Mouse (Mus musculus): Measurements from ENCODE around the gene Prkcb.

Prkcb gene

GRCm38 (mm10) chr7:122376845-122377244, 88.3 kb downstream of the Prkcb start:
- no peak for DNase-seq

- DNase-seq: no peak
Observed at GRCm38 (mm10) chr7:122377967-122378366, 89.4 kb downstream of the Prkcb start.

GRCm38 (mm10) chr7:122378473-122378872, 89.9 kb downstream of the Prkcb start:
- DNase-seq: peak; percentile 43

GRCm38 (mm10) chr7:122379292-122379691, 90.7 kb downstream of the Prkcb start:
- no peak for DNase-seq

- DNase-seq: no peak
Observed at GRCm38 (mm10) chr7:122380336-122381130, 92.0 kb downstream of the Prkcb start.

- DNase-seq: no peak
Observed at GRCm38 (mm10) chr7:122381560-122381959, 93.0 kb downstream of the Prkcb start.

- no peak for DNase-seq
Observed at GRCm38 (mm10) chr7:122383260-122383659, 94.7 kb downstream of the Prkcb start.

- no peak for DNase-seq
Observed at GRCm38 (mm10) chr7:122384891-122385290, 96.3 kb downstream of the Prkcb start.

- no peak for DNase-seq
Observed at GRCm38 (mm10) chr7:122386567-122386966, 98.0 kb downstream of the Prkcb start.

GRCm38 (mm10) chr7:122387896-122388295, 99.3 kb downstream of the Prkcb start:
- DNase-seq: no peak

- no peak for DNase-seq
Observed at GRCm38 (mm10) chr7:122388858-122389257, 100.3 kb downstream of the Prkcb start.

GRCm38 (mm10) chr7:122389633-122390032, 101.1 kb downstream of the Prkcb start:
- DNase-seq: no peak

- peak; percentile 44 for DNase-seq
Observed at GRCm38 (mm10) chr7:122390200-122390599, 101.6 kb downstream of the Prkcb start.

- DNase-seq: peak; percentile 41
Observed at GRCm38 (mm10) chr7:122390683-122391082, 102.1 kb downstream of the Prkcb start.

GRCm38 (mm10) chr7:122391382-122391781, 102.8 kb downstream of the Prkcb start:
- DNase-seq: no peak

- DNase-seq: no peak
Observed at GRCm38 (mm10) chr7:122393964-122394363, 105.4 kb downstream of the Prkcb start.

GRCm38 (mm10) chr7:122395159-122395975, 106.8 kb downstream of the Prkcb start:
- DNase-seq: no peak

GRCm38 (mm10) chr7:122395976-122396315, 107.4 kb downstream of the Prkcb start:
- DNase-seq: no peak

- DNase-seq: no peak
Observed at GRCm38 (mm10) chr7:122397699-122398098, 109.1 kb downstream of the Prkcb start.

GRCm38 (mm10) chr7:122402041-122402440, 113.5 kb downstream of the Prkcb start:
- DNase-seq: no peak

GRCm38 (mm10) chr7:122403343-122403742, 114.8 kb downstream of the Prkcb start:
- DNase-seq: no peak

GRCm38 (mm10) chr7:122404571-122405393, 116.2 kb downstream of the Prkcb start:
- peak; percentile 94 for DNase-seq

GRCm38 (mm10) chr7:122406625-122407024, 118.1 kb downstream of the Prkcb start:
- DNase-seq: peak; percentile 35

Measured in right cerebral cortex, adult 18-20 months (tissue).